Mouse (Mus musculus) myocyte (in vitro differentiated cells): ENCODE results near the gene Ptpn3. TPM values are rescaled to one million over a fixed set of nuclear protein-coding genes. Genes with fewer than 3 reads are reported as not detected.

Source experiments
- H3K27me3 ChIP-seq: one replicate; pipeline ENCODE4 v1.6.1; 2011; ENCODE audit not compliant: control insufficient read depth, insufficient read depth, insufficient read length
- H3K36me3 ChIP-seq: one replicate; pipeline ENCODE4 v1.6.1; 2011; ENCODE audit not compliant: control insufficient read depth, insufficient read depth
- H3K4me2 ChIP-seq: one replicate; pipeline ENCODE4 v1.6.1; 2011; ENCODE audit warnings: low read depth, control low read depth
- H3K4me3 ChIP-seq: one replicate; pipeline ENCODE4 v1.5.1; 2011; ENCODE audit warnings: mild to moderate bottlenecking, control low read depth, moderate library complexity
- H3K79me2 ChIP-seq: one replicate; pipeline ENCODE4 v1.6.1; 2011; ENCODE audit not compliant: control insufficient read depth, insufficient read depth
- H3ac ChIP-seq: one replicate; pipeline ENCODE4 v1.6.1; 2011; ENCODE audit not compliant: control insufficient read depth, insufficient read length
- CEBPB ChIP-seq: IDR thresholded peaks from 2 replicates; pipeline ENCODE4 v1.6.1; 2011; ENCODE audit warnings: mild to moderate bottlenecking, moderate library complexity; ENCODE audit not compliant: poor library complexity, insufficient read depth, severe bottlenecking
- E2F4 ChIP-seq: IDR thresholded peaks from one replicate; pipeline ENCODE4 v1.6.1; 2011; ENCODE audit warnings: mild to moderate bottlenecking, control low read depth, moderate library complexity; ENCODE audit not compliant: insufficient read depth
- MAX ChIP-seq: IDR thresholded peaks from one replicate; pipeline ENCODE4 v1.6.1; 2011; ENCODE audit warnings: low read depth, mild to moderate bottlenecking, control low read depth
- MYOD1 ChIP-seq, 3 experiments: IDR thresholded peaks; one replicate each; pipeline ENCODE4 v1.6.1; 2011; ENCODE audit warnings: control low read depth in 2 of 3, low read depth in 2 of 3, mild to moderate bottlenecking in 2 of 3, moderate library complexity in 1 of 3; ENCODE audit not compliant: insufficient read length in 2 of 3, control insufficient read depth in 1 of 3
- MYOG ChIP-seq, 3 experiments: IDR thresholded peaks; one replicate each; pipeline ENCODE4 v1.6.1; 2011; ENCODE audit warnings: control low read depth in 2 of 3, low read depth in 2 of 3, mild to moderate bottlenecking in 2 of 3; ENCODE audit not compliant: insufficient read length in 2 of 3, control insufficient read depth in 1 of 3, insufficient read depth in 1 of 3
- POLR2A ChIP-seq: IDR thresholded peaks from one replicate; pipeline ENCODE4 v1.6.1; 2011; ENCODE audit warnings: low read depth, mild to moderate bottlenecking, control low read depth, moderate library complexity; ENCODE audit not compliant: insufficient read length
- POLR2AphosphoS2 ChIP-seq: IDR thresholded peaks from one replicate; pipeline ENCODE4 v1.6.1; 2011; ENCODE audit warnings: low read depth, control low read depth; ENCODE audit not compliant: insufficient read length
- REST ChIP-seq: IDR thresholded peaks from one replicate; pipeline ENCODE4 v1.6.1; 2011; ENCODE audit warnings: mild to moderate bottlenecking, control low read depth, moderate library complexity; ENCODE audit not compliant: insufficient read depth, insufficient read length
- SRF ChIP-seq: IDR thresholded peaks from one replicate; pipeline ENCODE4 v1.6.1; 2011; ENCODE audit warnings: low read depth; ENCODE audit not compliant: control insufficient read depth, insufficient read length
- TCF12 ChIP-seq: IDR thresholded peaks from one replicate; pipeline ENCODE4 v1.6.1; 2011; ENCODE audit warnings: mild to moderate bottlenecking, control low read depth; ENCODE audit not compliant: poor library complexity, insufficient read depth, severe bottlenecking
- TCF3 ChIP-seq: IDR thresholded peaks from one replicate; pipeline ENCODE4 v1.6.1; 2011; ENCODE audit warnings: low read depth, control low read depth; ENCODE audit not compliant: insufficient read length
- USF1 ChIP-seq: IDR thresholded peaks from one replicate; pipeline ENCODE4 v1.6.1; 2011; ENCODE audit warnings: low read depth, mild to moderate bottlenecking, control low read depth, moderate library complexity
- polyA plus RNA-seq: library from polyadenylated mRNA; unstranded; fragments of >200 nt; fragmentation: generic; extraction: Trizol; gene quantifications from one replicate; pipeline ENCODE4 v1.2.1, GENCODE M21; 2012; ENCODE audit warnings: missing spikeins

The Ptpn3 gene
- polyA plus RNA-seq, 1 experiment, result 3.1 TPM

GRCm38 (mm10) chr4:57243312-57243711, 58.3 kb downstream of the Ptpn3 start:
- Histone ChIP-seq H3K36me3 (no peaks in the 10 kb centered on the region), H3K4me3 (no peak overlapping the region), H3ac (no peak overlapping the region), H3K27me3 (no peaks in the 10 kb centered on the region), H3K79me2 (no peaks in the 10 kb centered on the region), H3K4me2 (no peak overlapping the region)
- no peak for TF ChIP-seq POLR2AphosphoS2
- no peak for TF ChIP-seq CEBPB
- no peak for TF ChIP-seq MYOG (IDR thresholded peaks at IDR 0.05; ENCODE audit: control insufficient read depth in 1 of 3, insufficient read depth in 1 of 3, insufficient read length in 2 of 3, low read depth in 2 of 3)
- no peak for TF ChIP-seq TCF3
- no peak for TF ChIP-seq SRF
- no peak for TF ChIP-seq USF1
- TF ChIP-seq E2F4, result no peak
- TF ChIP-seq MYOD1 (IDR thresholded peaks at IDR 0.05; ENCODE audit: control insufficient read depth in 1 of 3, insufficient read length in 2 of 3, low read depth in 2 of 3), result no peak
- no peak for TF ChIP-seq TCF12
- TF ChIP-seq POLR2A, result no peak
- no peak for TF ChIP-seq MAX
- TF ChIP-seq REST, result no peak

DNA sequence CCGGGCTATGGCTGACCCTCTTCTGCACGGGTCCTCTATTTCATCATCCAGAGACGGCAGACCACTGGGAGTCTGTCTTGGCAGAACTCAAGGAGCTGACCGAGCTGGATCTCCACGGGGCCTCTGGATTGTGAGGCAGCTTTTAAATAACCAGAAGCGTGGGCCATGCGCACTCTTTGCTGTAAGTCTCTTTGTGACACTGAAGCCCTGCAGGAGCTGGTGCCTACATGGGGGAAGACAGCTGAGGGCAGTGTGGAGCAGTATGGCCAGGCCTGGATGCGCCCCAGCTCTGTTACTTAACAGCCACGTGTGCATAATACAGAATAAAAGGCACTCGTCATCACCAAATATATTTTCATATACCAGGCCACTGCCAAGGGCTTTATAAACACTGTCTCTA, 60.7 kb downstream of the Ptpn3 start:
- Histone ChIP-seq H3K36me3 (no peaks in the 10 kb centered on the region), H3K4me2 (no peak overlapping the region), H3K27me3 (no peaks in the 10 kb centered on the region), H3K4me3 (no peak overlapping the region), H3ac (no peak overlapping the region), H3K79me2 (no peaks in the 10 kb centered on the region)
- TF ChIP-seq REST (no peak), CEBPB (no peak), MYOG (IDR thresholded peaks at IDR 0.05; ENCODE audit: control insufficient read depth in 1 of 3, insufficient read depth in 1 of 3, insufficient read length in 2 of 3, low read depth in 2 of 3) (peak in 1 of 3 experiments; percentile 20)

DNA sequence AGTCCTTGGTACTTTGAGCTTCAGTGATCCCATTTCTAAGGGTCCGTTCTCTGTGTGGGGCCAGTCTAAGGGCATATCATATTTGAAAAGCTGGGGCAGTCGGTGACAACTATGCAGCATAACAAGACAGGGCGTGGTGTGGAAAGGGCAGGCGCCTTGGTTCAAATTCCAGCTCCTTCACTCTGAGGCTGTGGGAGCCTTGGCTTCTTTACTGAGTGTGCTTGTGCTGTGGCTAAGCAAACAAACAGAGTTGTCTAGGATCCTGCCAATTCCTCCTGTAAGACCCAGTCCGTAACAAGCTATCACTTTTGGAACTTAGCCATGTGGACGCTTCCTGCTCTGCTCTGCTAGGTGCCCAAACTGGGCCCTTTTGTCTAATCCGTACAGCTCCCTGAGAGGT, 61.5 kb downstream of the Ptpn3 start:
- Histone ChIP-seq H3K36me3 (no peaks in the 10 kb centered on the region), H3K4me3 (no peak overlapping the region), H3K27me3 (no peaks in the 10 kb centered on the region), H3ac (no peak overlapping the region), H3K79me2 (no peaks in the 10 kb centered on the region), H3K4me2 (peak overlapping the region; percentile 34)
- no peak for TF ChIP-seq POLR2A
- TF ChIP-seq TCF3, result no peak
- no peak for TF ChIP-seq MYOG (IDR thresholded peaks at IDR 0.05; ENCODE audit: control insufficient read depth in 1 of 3, insufficient read depth in 1 of 3, insufficient read length in 2 of 3, low read depth in 2 of 3)
- no peak for TF ChIP-seq CEBPB
- TF ChIP-seq E2F4, result no peak
- TF ChIP-seq MAX, result no peak
- no peak for TF ChIP-seq MYOD1 (IDR thresholded peaks at IDR 0.05; ENCODE audit: control insufficient read depth in 1 of 3, insufficient read length in 2 of 3, low read depth in 2 of 3)
- no peak for TF ChIP-seq SRF
- TF ChIP-seq POLR2AphosphoS2, result no peak
- TF ChIP-seq REST, result no peak
- TF ChIP-seq TCF12, result no peak

GRCm38 (mm10) chr4:57239112-57239511, 62.5 kb downstream of the Ptpn3 start:
- Histone ChIP-seq H3ac (no peak overlapping the region), H3K4me3 (no peak overlapping the region), H3K36me3 (no peaks in the 10 kb centered on the region), H3K4me2 (peak overlapping the region; percentile 12), H3K27me3 (no peaks in the 10 kb centered on the region), H3K79me2 (no peaks in the 10 kb centered on the region)
- no peak for TF ChIP-seq TCF12
- peak in 1 of 3 experiments; percentile 41 for TF ChIP-seq MYOD1 (IDR thresholded peaks at IDR 0.05; ENCODE audit: control insufficient read depth in 1 of 3, insufficient read length in 2 of 3, low read depth in 2 of 3)
- peak in 1 of 3 experiments; percentile 57 for TF ChIP-seq MYOG (IDR thresholded peaks at IDR 0.05; ENCODE audit: control insufficient read depth in 1 of 3, insufficient read depth in 1 of 3, insufficient read length in 2 of 3, low read depth in 2 of 3)

GRCm38 (mm10) chr4:57238118-57238517, 63.5 kb downstream of the Ptpn3 start:
- no peaks in the 10 kb centered on the region for H3K36me3 ChIP-seq
- no peak overlapping the region for H3K4me3 ChIP-seq
- H3K4me2 ChIP-seq, result no peak overlapping the region
- TF ChIP-seq SRF (no peak), E2F4 (no peak), MYOD1 (IDR thresholded peaks at IDR 0.05; ENCODE audit: control insufficient read depth in 1 of 3, insufficient read length in 2 of 3, low read depth in 2 of 3) (peak in 2 of 3 experiments; percentile 79 to 95), USF1 (no peak), TCF3 (peak; percentile 48), MYOG (IDR thresholded peaks at IDR 0.05; ENCODE audit: control insufficient read depth in 1 of 3, insufficient read depth in 1 of 3, insufficient read length in 2 of 3, low read depth in 2 of 3) (peak in 2 of 3 experiments; percentile 83 to 90), POLR2AphosphoS2 (no peak), MAX (no peak), TCF12 (no peak), POLR2A (no peak), REST (no peak), CEBPB (no peak)
- H3K27me3 ChIP-seq, result no peaks in the 10 kb centered on the region
- no peak overlapping the region for H3ac ChIP-seq
- H3K79me2 ChIP-seq, result no peaks in the 10 kb centered on the region
